In genomic region chr5:4851245-4851933, GRCm38 (mm10) we compare ENCODE assay signal across 13 mouse cellular contexts.
A peak's percentile ranks its signal among the peaks of the same experiment; 100 is the strongest.
DNase-seq lines count a peak whose midpoint lies in the region; ATAC-seq and TF ChIP-seq lines count a peak whose summit lies in the region.
"Had no signal": no experiment of that assay in that cellular context is flagged by ENCODE, and none has a peak within 500 bp of the region (broad histone marks: within the 10 kb centered on the region; RNA-seq: fewer than 3 reads in every experiment).

No protein-coding gene starts in this region.

- TF ChIP-seq EP300 in lung, postnatal 0 days (IDR thresholded peaks at IDR 0.05) = no peak
- TF ChIP-seq EP300 in stomach, postnatal 0 days (optimal IDR thresholded peaks at IDR 0.05) = no peak

- H3K27ac ChIP-seq in hindbrain, embryonic 10.5 days = peak overlapping the region; percentile 50; the same call in 1 of the 2 replicates
- no peak overlapping the region for H3K27ac ChIP-seq in hindbrain, postnatal 0 days
- H3K27ac ChIP-seq in lung, postnatal 0 days (ENCODE audit: low read length) = 0 out of 2 replicates have a peak overlapping the region, but pooled peaks have one; percentile 15
- peak overlapping the region; percentile 5; the same call in 1 of the 2 replicates for H3K27ac ChIP-seq in stomach, postnatal 0 days (replicated peaks)
- H3K27ac ChIP-seq: embryonic facial prominence, embryonic 10.5 days; heart, embryonic 13.5 days; limb, embryonic 13.5 days had no signal

- H3K9ac ChIP-seq in hindbrain, postnatal 0 days (replicated peaks; ENCODE audit: low read length) = no peak overlapping the region
- H3K9ac ChIP-seq in lung, postnatal 0 days (replicated peaks; ENCODE audit: low read depth) = no peak overlapping the region
- H3K9ac ChIP-seq in stomach, postnatal 0 days (ENCODE audit: low read length) = no peak overlapping the region
- H3K9ac ChIP-seq: heart, embryonic 13.5 days; limb, embryonic 13.5 days had no signal

- H3K4me1 ChIP-seq in hindbrain, embryonic 10.5 days (replicated peaks) = peaks cover 12% of the 10 kb centered on the region
- no peaks in the 10 kb centered on the region for H3K4me1 ChIP-seq in hindbrain, postnatal 0 days (ENCODE audit: insufficient read depth, low read length)
- no peaks in the 10 kb centered on the region for H3K4me1 ChIP-seq in lung, postnatal 0 days (ENCODE audit: insufficient read depth, low read depth, low read length)
- no peaks in the 10 kb centered on the region for H3K4me1 ChIP-seq in stomach, postnatal 0 days (replicated peaks; ENCODE audit: control insufficient read depth, insufficient read depth)
- H3K4me1 ChIP-seq: embryonic facial prominence, embryonic 10.5 days had no signal

- no peak for ATAC-seq in hindbrain, postnatal 0 days
- peak; percentile 49; the same call in 1 of the 2 replicates for ATAC-seq in lung, postnatal 0 days
- no peak; the same call in 1 of the 2 replicates for ATAC-seq in stomach, postnatal 0 days (ENCODE audit: low FRiP score, low TSS enrichment)

- H3K27me3 ChIP-seq in hindbrain, embryonic 10.5 days (ENCODE audit: insufficient read depth, poor library complexity, severe bottlenecking) = peaks cover 2% of the 10 kb centered on the region; the same call in 1 of the 2 replicates
- H3K27me3 ChIP-seq in hindbrain, postnatal 0 days (ENCODE audit: insufficient read depth, low read length) = no peaks in the 10 kb centered on the region
- H3K27me3 ChIP-seq in lung, postnatal 0 days (replicated peaks; ENCODE audit: insufficient read depth, low read length) = no peaks in the 10 kb centered on the region
- no peaks in the 10 kb centered on the region for H3K27me3 ChIP-seq in stomach, postnatal 0 days (ENCODE audit: control insufficient read depth, insufficient read depth, low read length)
- H3K27me3 ChIP-seq: heart, embryonic 13.5 days; limb, embryonic 13.5 days had no signal

- WGBS in hindbrain, embryonic 10.5 days = 94% methylated on average over 4 of the region's 4 CpGs
- WGBS in hindbrain, postnatal 0 days = 87% methylated on average over 4 of the region's 4 CpGs
- WGBS in lung, postnatal 0 days = 79% methylated on average over 4 of the region's 4 CpGs
- WGBS in stomach, postnatal 0 days = 77% methylated on average over 4 of the region's 4 CpGs

- H3K4me2 ChIP-seq in hindbrain, postnatal 0 days (ENCODE audit: low read depth, low read length) = no peak overlapping the region
- no peak overlapping the region for H3K4me2 ChIP-seq in lung, postnatal 0 days (replicated peaks; ENCODE audit: low read depth, low read length)
- no peak overlapping the region for H3K4me2 ChIP-seq in stomach, postnatal 0 days (replicated peaks; ENCODE audit: low read depth)
- H3K4me2 ChIP-seq: heart, embryonic 13.5 days; limb, embryonic 13.5 days had no signal

- H3K4me3 ChIP-seq in hindbrain, embryonic 10.5 days = no peak overlapping the region
- no peak overlapping the region for H3K4me3 ChIP-seq in hindbrain, postnatal 0 days (ENCODE audit: low read length)
- H3K4me3 ChIP-seq in lung, postnatal 0 days (ENCODE audit: low read depth, low read length) = no peak overlapping the region
- no peak overlapping the region for H3K4me3 ChIP-seq in stomach, postnatal 0 days (ENCODE audit: low read depth, low read length)
- H3K4me3 ChIP-seq: embryonic facial prominence, embryonic 10.5 days; heart, embryonic 13.5 days; limb, embryonic 13.5 days had no signal

- no peak for TF ChIP-seq CTCF in hindbrain, postnatal 0 days (IDR thresholded peaks at IDR 0.05; ENCODE audit: low read depth)
- no peak for TF ChIP-seq CTCF in lung, postnatal 0 days (IDR thresholded peaks at IDR 0.05)
- no peak for TF ChIP-seq CTCF in stomach, postnatal 0 days (IDR thresholded peaks at IDR 0.05; ENCODE audit: low read depth)

- intact Hi-C loops in heart, postnatal 36 days (cut with DNase I) = loop anchor here (5.0 kb wide), 1 partner anchor 74 kb away; no protein-coding TSS in a partner anchor

- DNase-seq in hindbrain, embryonic 10.5 days (ENCODE audit: low spot score) = no peak
- DNase-seq in hindbrain, postnatal 0 days (ENCODE audit: low spot score) = no peak
- DNase-seq in lung, postnatal 0 days (ENCODE audit: low spot score) = no peak
- no peak for DNase-seq in lung, postnatal 10 days
- DNase-seq in layer of hippocampus, adult 8-10 months (ENCODE audit: low spot score in 2 of 2) = peak; percentile 34 to 44
- no peak for DNase-seq in stomach, postnatal 0 days (ENCODE audit: low spot score)
- no peak for DNase-seq in heart, postnatal 36 days
- DNase-seq in heart, adult 18-20 months = no peak
- DNase-seq: cerebellum, adult 9-11 months; kidney, adult 9 months had no signal

- H3K9me3 ChIP-seq in hindbrain, embryonic 10.5 days = no peaks in the 10 kb centered on the region
- no peaks in the 10 kb centered on the region for H3K9me3 ChIP-seq in hindbrain, postnatal 0 days (ENCODE audit: low read length)
- H3K9me3 ChIP-seq in lung, postnatal 0 days (ENCODE audit: low read length) = no peaks in the 10 kb centered on the region
- H3K9me3 ChIP-seq in stomach, postnatal 0 days (ENCODE audit: control insufficient read depth, low read length) = no peaks in the 10 kb centered on the region
- H3K9me3 ChIP-seq: embryonic facial prominence, embryonic 10.5 days; heart, embryonic 13.5 days; limb, embryonic 13.5 days had no signal

- H3K36me3 ChIP-seq in hindbrain, embryonic 10.5 days = no peaks in the 10 kb centered on the region
- no peaks in the 10 kb centered on the region for H3K36me3 ChIP-seq in hindbrain, postnatal 0 days (ENCODE audit: insufficient read depth, low read length)
- no peaks in the 10 kb centered on the region for H3K36me3 ChIP-seq in lung, postnatal 0 days (ENCODE audit: insufficient read depth, low read length)
- no peaks in the 10 kb centered on the region for H3K36me3 ChIP-seq in stomach, postnatal 0 days (ENCODE audit: control insufficient read depth, insufficient read depth, low read length)
- H3K36me3 ChIP-seq: embryonic facial prominence, embryonic 10.5 days; heart, embryonic 13.5 days; limb, embryonic 13.5 days had no signal

Comparison
In these comparisons a context has a peak if more than half of its experiments do, and no peak if none do; other contexts are left out.
1. DNase-seq: peak in layer of hippocampus, adult 8-10 months (2 of 2); none in hindbrain, embryonic 10.5 days (single experiment), hindbrain, postnatal 0 days (single experiment), lung, postnatal 0 days (single experiment), lung, postnatal 10 days (single experiment), stomach, postnatal 0 days (single experiment), heart, postnatal 36 days (0 of 2) and heart, adult 18-20 months (0 of 2).